Mouse (Mus musculus): ENCODE results near the gene Mgst1.

DNA sequence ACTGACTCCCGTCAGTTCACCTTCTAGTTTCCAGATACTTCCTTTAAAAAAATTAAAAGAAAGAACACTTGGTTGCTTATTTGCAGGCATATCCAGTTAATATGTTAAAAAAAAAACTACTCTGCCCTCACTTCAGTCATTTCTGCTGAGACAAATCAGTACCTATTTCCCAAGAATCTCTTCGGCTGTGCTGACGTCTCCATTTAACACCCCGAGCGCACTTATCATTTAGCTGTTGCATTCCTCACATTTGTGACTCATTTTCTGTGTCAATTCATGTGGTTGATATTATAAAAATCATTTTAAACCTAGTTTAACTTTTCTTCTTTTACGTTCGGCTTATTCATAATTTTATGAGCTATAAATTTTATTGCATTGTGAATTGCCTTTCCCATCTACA is 47.7 kb upstream of the Mgst1 start:
- no peak for TF ChIP-seq EP300 (IDR thresholded peaks at IDR 0.05)
- TF ChIP-seq CTCF (IDR thresholded peaks at IDR 0.05), result no peak

Measured in lung, postnatal 0 days (tissue).